Mouse (Mus musculus) c-Kit-positive CD71-negative TER-119-negative erythroid progenitor cells, embryonic 14.5 days (primary cell): ENCODE measurements at regions not wholly inside any gene's neighbourhood (a gene's known extent, or its start where the extent isn't known, plus 50 kb on each side); places are given as distances from the start of the nearest gene placed in this dataset.

Source experiments
- DNase-seq: peaks from one replicate; pipeline ENCODE4 v3.0.0-alpha.2; 2013; ENCODE audit warnings: low read depth

GRCm38 (mm10) chr8:41831713-41832112, 414.8 kb upstream of the Frg1 start:
- DNase-seq = no peak

- no peak for DNase-seq
These were observed 413.5 kb upstream of the Frg1 start for GRCm38 (mm10) chr8:41830407-41830806.

GRCm38 (mm10) chr8:41824928-41825327, 408.1 kb upstream of the Frg1 start:
- peak; percentile 45 for DNase-seq

GRCm38 (mm10) chr8:41823041-41823440, 406.2 kb upstream of the Frg1 start:
- no peak for DNase-seq

- DNase-seq = no peak
These were observed 404.8 kb upstream of the Frg1 start for GRCm38 (mm10) chr8:41821676-41822075.

- DNase-seq = no peak
These were observed 403.9 kb upstream of the Frg1 start for GRCm38 (mm10) chr8:41820605-41821395.

- DNase-seq = no peak
These were observed 401.7 kb upstream of the Frg1 start for GRCm38 (mm10) chr8:41818577-41818976.

- DNase-seq = no peak
These were observed 401.2 kb upstream of the Frg1 start for GRCm38 (mm10) chr8:41818079-41818478.

- DNase-seq = no peak
These were observed 398.4 kb upstream of the Frg1 start for GRCm38 (mm10) chr8:41815272-41815671.

GRCm38 (mm10) chr8:41795625-41796024, 378.8 kb upstream of the Frg1 start:
- DNase-seq = no peak

- DNase-seq = no peak
These were observed 370.3 kb upstream of the Frg1 start for GRCm38 (mm10) chr8:41786952-41787861.

- no peak for DNase-seq
These were observed 369.1 kb upstream of the Frg1 start for GRCm38 (mm10) chr8:41785977-41786376.

- DNase-seq = no peak
These were observed 366.0 kb upstream of the Frg1 start for GRCm38 (mm10) chr8:41782837-41783236.

- no peak for DNase-seq
These were observed 362.6 kb upstream of the Frg1 start for GRCm38 (mm10) chr8:41779459-41779858.

- DNase-seq = no peak
These were observed 354.9 kb upstream of the Frg1 start for GRCm38 (mm10) chr8:41771729-41772128.

- DNase-seq = no peak
These were observed 336.6 kb upstream of the Frg1 start for GRCm38 (mm10) chr8:41753481-41753880.

GRCm38 (mm10) chr8:41752641-41753040, 335.8 kb upstream of the Frg1 start:
- no peak for DNase-seq

- DNase-seq = no peak
These were observed 330.1 kb upstream of the Frg1 start for GRCm38 (mm10) chr8:41747024-41747423.

GRCm38 (mm10) chr8:41742796-41743670, 326.2 kb upstream of the Frg1 start:
- no peak for DNase-seq

- DNase-seq = no peak
These were observed 300.1 kb upstream of the Frg1 start for GRCm38 (mm10) chr8:41717002-41717401.

- no peak for DNase-seq
These were observed 296.9 kb upstream of the Frg1 start for GRCm38 (mm10) chr8:41713634-41714330.
